Mouse (Mus musculus): ENCODE measurements around the gene Baiap2l2. TPM values are rescaled to one million over a fixed set of nuclear protein-coding genes. Genes with fewer than 3 reads are reported as not detected.

The Baiap2l2 gene
- polyA plus RNA-seq, 1 experiment, result not detected

DNA sequence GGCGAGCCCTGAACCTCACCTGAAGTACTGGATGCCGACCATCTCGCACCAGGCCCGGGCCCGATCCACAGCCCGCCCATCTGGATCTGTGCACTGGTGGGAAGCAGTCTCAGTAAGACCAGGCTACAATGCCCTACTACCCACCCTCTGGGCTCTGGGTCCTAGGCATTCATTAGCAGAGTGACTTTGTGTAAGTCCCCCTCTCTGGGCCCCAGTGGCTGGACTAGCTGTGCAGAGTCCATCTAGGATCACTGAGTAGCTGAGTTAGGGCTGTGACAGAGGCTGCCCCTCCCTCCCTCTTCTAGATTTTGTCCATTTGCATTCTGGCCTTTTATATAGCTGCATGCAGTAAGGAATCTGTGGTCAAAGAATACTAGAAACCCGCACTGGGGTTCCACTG lies 1.8 kb upstream of the Baiap2l2 start:
- Histone ChIP-seq H3K4me1 (ENCODE audit: control insufficient read depth, insufficient read depth, low read length) (no peaks in the 10 kb centered on the region), H3K27ac (ENCODE audit: insufficient read depth, low read depth, low read length) (no peak overlapping the region), H3K4me3 (ENCODE audit: insufficient read depth, low read depth, low read length) (no peak overlapping the region)
- no peak for TF ChIP-seq POLR2A (IDR thresholded peaks at IDR 0.05; ENCODE audit: insufficient read depth, low read depth, low read length)
- no peak for TF ChIP-seq CTCF (IDR thresholded peaks at IDR 0.05; ENCODE audit: insufficient read depth, low read depth, low read length)
- WGBS, result 91% methylated on average over 7 of the region's 7 CpGs

DNA sequence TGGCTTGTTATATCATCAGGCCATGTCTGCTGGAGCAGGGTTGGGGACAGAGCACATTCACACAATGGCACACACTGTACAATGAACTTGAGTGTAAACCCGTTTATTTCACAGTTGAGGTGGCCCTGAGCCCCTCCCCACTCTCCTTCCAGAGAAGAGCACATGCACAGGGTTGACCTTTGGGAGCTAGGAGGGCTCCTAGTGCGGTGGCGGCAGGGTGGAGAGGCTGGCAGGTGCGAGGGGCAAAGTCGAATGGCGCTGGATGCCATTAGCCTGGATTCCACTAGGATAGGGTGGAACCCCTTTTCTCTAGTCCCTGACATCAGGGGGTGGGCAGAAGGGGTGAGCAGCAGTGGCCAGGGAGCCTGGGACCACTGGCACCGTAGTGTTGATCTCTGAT lies 804 bp upstream of the Baiap2l2 start:
- Histone ChIP-seq H3K4me1 (ENCODE audit: control insufficient read depth, insufficient read depth, low read length) (0 out of 2 replicates have a peak, but pooled peaks cover 2% of the 10 kb centered on the region), H3K4me3 (ENCODE audit: insufficient read depth, low read depth, low read length) (no peak overlapping the region), H3K27ac (ENCODE audit: insufficient read depth, low read depth, low read length) (no peak overlapping the region)
- TF ChIP-seq CTCF (IDR thresholded peaks at IDR 0.05; ENCODE audit: insufficient read depth, low read depth, low read length) (no peak), POLR2A (IDR thresholded peaks at IDR 0.05; ENCODE audit: insufficient read depth, low read depth, low read length) (no peak)
- 87% methylated on average over 7 of the region's 7 CpGs for WGBS

DNA sequence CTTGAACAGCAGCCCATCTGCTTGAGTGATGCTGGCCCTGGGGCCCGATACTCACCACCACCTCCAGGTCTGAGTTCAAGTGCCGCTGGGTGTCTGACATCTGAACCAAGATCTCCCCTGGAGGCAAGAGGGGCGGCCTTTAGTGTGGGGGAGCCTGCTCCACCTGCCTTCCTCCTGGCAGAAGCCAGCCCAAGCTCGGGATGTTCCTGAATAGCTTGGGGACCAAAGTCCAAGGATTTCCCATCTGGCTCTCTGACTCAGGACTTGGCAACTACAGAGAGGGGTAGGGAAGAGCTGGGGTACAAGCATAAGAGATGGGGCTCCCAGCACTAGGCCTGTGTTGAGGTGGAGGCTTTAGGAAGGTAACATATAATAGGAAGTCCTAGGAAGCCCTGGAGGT lies 2.0 kb downstream of the Baiap2l2 start:
- 87% methylated on average over 4 of the region's 4 CpGs for WGBS
- Histone ChIP-seq H3K4me3 (ENCODE audit: insufficient read depth, low read depth, low read length) (no peak overlapping the region), H3K27ac (ENCODE audit: insufficient read depth, low read depth, low read length) (no peak overlapping the region), H3K4me1 (ENCODE audit: control insufficient read depth, insufficient read depth, low read length) (0 out of 2 replicates have a peak, but pooled peaks cover 2% of the 10 kb centered on the region)
- TF ChIP-seq CTCF (IDR thresholded peaks at IDR 0.05; ENCODE audit: insufficient read depth, low read depth, low read length) (no peak), POLR2A (IDR thresholded peaks at IDR 0.05; ENCODE audit: insufficient read depth, low read depth, low read length) (no peak)

DNA sequence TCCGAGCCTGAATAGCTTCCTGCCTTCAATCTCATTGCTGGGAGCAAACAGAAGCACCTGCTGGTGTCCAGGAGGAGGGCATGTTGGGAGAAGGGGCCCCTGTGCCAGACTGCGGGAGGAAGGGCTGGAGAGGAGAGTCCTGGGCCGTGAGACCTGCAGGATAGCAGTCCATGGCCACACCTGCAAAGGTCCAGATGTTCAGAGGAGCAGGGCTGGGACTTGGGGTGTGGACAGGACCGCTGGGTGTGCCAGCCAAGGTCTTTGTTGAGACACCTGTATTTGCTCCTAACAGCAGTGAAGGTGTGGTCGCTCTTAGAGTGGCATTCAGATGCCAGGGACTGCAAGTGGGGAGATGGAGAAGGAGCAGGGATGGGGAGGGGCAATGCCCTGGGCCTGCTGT lies 2.9 kb downstream of the Baiap2l2 start:
- WGBS, result 85% methylated on average over 5 of the region's 5 CpGs

DNA sequence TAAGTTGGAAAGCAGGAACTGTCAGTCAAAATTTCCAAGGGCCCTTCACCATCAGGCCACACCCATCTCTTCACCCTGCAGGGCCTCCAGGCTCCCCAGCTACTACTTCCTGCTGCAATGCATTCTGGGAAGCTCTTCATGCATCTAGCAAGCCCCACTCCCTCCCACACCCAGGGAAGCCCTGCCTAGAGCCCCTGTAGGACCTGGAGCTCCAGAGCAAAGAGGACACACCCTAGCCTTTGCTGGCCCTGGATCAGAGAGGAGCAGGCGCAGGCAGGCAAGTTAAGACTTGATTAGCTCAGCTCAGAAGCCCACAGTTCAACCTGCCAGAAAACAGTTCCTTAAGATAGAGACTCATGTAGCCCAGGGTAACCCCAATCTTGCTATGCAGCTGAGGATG lies 3.9 kb downstream of the Baiap2l2 start:
- no peak for TF ChIP-seq CTCF (IDR thresholded peaks at IDR 0.05; ENCODE audit: insufficient read depth, low read depth, low read length)
- no peak for TF ChIP-seq POLR2A (IDR thresholded peaks at IDR 0.05; ENCODE audit: insufficient read depth, low read depth, low read length)
- H3K4me1 ChIP-seq (ENCODE audit: control insufficient read depth, insufficient read depth, low read length), result 0 out of 2 replicates have a peak, but pooled peaks cover 2% of the 10 kb centered on the region
- no peak overlapping the region for H3K4me3 ChIP-seq (ENCODE audit: insufficient read depth, low read depth, low read length)
- no peak overlapping the region for H3K27ac ChIP-seq (ENCODE audit: insufficient read depth, low read depth, low read length)
- 91% methylated on average over 1 of the region's 1 CpGs for WGBS

More for the DNA sequence above, 2.9 kb downstream of the Baiap2l2 start:
- no peak overlapping the region for H3K27ac ChIP-seq (ENCODE audit: insufficient read depth, low read depth, low read length)
- no peak overlapping the region for H3K4me3 ChIP-seq (ENCODE audit: insufficient read depth, low read depth, low read length)
- TF ChIP-seq POLR2A (IDR thresholded peaks at IDR 0.05; ENCODE audit: insufficient read depth, low read depth, low read length), result no peak
- TF ChIP-seq CTCF (IDR thresholded peaks at IDR 0.05; ENCODE audit: insufficient read depth, low read depth, low read length), result no peak
- 0 out of 2 replicates have a peak, but pooled peaks cover 2% of the 10 kb centered on the region for H3K4me1 ChIP-seq (ENCODE audit: control insufficient read depth, insufficient read depth, low read length)

DNA sequence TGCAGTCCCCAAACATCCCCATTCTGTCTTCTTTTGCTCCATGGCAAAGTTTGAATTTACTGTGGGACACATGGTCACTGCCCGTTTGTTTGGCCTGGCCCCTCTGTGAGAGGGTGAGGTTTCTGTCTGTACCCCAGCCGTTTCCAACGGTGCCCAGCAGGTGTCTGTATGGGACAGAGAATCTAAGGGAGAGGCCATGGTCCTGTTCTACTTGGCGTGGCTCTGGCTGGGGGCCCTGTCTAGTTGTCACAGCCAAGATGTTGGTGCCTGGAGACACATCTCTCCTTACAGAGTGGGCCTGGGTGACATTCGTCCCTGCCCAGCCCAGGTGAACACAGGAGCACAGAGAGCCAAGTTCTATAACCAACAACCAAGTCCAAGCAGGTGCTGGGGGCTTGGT lies 4.5 kb downstream of the Baiap2l2 start:
- WGBS, result 61% methylated on average over 5 of the region's 5 CpGs

DNA sequence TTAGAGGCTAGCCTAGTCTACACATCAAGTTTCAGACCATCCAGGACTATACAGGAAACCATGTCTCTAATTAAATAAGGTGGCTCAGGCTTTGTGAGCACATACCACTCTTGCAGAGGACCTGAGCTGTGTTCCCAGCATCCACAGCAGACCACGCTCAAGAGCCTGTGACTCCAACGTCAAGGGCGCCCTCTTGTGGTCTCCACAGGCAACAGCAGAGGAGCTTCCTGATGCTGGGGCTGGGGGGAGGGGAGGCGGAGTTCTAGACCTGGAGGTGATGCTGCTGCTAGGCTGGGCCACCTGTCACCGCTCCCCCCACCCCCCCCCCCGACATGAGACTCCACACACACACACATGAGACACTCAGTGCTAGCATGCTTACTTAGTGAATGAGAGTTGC lies 5.1 kb downstream of the Baiap2l2 start:
- Histone ChIP-seq H3K4me3 (ENCODE audit: insufficient read depth, low read depth, low read length) (no peak overlapping the region), H3K27ac (ENCODE audit: insufficient read depth, low read depth, low read length) (no peak overlapping the region), H3K4me1 (ENCODE audit: control insufficient read depth, insufficient read depth, low read length) (0 out of 2 replicates have a peak, but pooled peaks cover 2% of the 10 kb centered on the region)
- WGBS, result 27% methylated on average over 6 of the region's 6 CpGs
- TF ChIP-seq POLR2A (IDR thresholded peaks at IDR 0.05; ENCODE audit: insufficient read depth, low read depth, low read length), result no peak
- peak; percentile 22; the same call in 1 of the 2 replicates for TF ChIP-seq CTCF (IDR thresholded peaks at IDR 0.05; ENCODE audit: insufficient read depth, low read depth, low read length)

More for the DNA sequence above, 4.5 kb downstream of the Baiap2l2 start:
- Histone ChIP-seq H3K27ac (ENCODE audit: insufficient read depth, low read depth, low read length) (no peak overlapping the region), H3K4me1 (ENCODE audit: control insufficient read depth, insufficient read depth, low read length) (0 out of 2 replicates have a peak, but pooled peaks cover 2% of the 10 kb centered on the region), H3K4me3 (ENCODE audit: insufficient read depth, low read depth, low read length) (no peak overlapping the region)
- TF ChIP-seq CTCF (IDR thresholded peaks at IDR 0.05; ENCODE audit: insufficient read depth, low read depth, low read length), result no peak
- no peak for TF ChIP-seq POLR2A (IDR thresholded peaks at IDR 0.05; ENCODE audit: insufficient read depth, low read depth, low read length)

DNA sequence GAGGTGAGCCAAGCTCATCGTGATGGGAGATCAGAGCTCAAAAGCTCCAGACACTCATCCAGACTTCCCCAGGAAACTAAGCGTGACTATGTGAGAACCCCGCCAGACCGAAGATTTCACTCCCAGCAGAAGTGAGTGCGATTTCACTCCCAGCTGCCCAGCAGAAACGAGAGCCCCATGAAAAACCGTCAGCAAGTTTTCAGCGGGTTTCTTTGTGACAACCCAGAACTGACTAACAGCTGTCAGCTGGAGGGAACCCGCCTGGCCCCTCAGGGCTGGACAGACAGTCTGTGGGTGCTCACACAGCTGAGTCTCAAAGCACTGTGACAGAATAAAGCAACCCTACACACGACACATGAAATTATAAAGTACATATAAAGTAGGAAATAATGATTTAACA lies 7.6 kb downstream of the Baiap2l2 start:
- Histone ChIP-seq H3K4me1 (ENCODE audit: control insufficient read depth, insufficient read depth, low read length) (0 out of 2 replicates have a peak, but pooled peaks cover 2% of the 10 kb centered on the region), H3K27ac (ENCODE audit: insufficient read depth, low read depth, low read length) (no peak overlapping the region), H3K4me3 (ENCODE audit: insufficient read depth, low read depth, low read length) (no peak overlapping the region)
- WGBS, result 74% methylated on average over 10 of the region's 10 CpGs
- TF ChIP-seq POLR2A (IDR thresholded peaks at IDR 0.05; ENCODE audit: insufficient read depth, low read depth, low read length) (no peak), CTCF (IDR thresholded peaks at IDR 0.05; ENCODE audit: insufficient read depth, low read depth, low read length) (no peak)

DNA sequence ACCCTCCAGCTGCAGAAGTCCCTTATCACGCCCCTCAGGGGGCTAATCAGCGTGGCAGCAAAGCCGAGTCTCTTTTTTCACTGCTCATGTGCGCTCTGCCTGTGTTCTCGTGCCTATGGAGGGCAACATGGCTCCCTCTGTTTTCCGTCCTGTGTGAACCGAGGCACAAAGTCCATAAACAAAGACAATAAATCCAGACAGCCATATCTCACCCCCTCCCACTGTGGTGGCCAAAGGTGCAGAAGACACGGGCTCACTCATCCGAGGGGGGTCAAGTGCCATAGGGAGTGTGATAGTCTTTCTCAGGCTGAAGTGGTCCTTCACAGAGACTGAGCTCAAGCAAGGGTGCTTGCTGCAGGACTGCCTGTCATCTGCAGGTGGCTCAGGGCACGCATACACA lies 12.3 kb downstream of the Baiap2l2 start:
- WGBS, result 71% methylated on average over 10 of the region's 10 CpGs
- H3K27ac ChIP-seq (ENCODE audit: insufficient read depth, low read depth, low read length), result no peak overlapping the region
- TF ChIP-seq CTCF (IDR thresholded peaks at IDR 0.05; ENCODE audit: insufficient read depth, low read depth, low read length) (no peak), POLR2A (IDR thresholded peaks at IDR 0.05; ENCODE audit: insufficient read depth, low read depth, low read length) (no peak)
- peaks cover 13% of the 10 kb centered on the region for H3K4me1 ChIP-seq (ENCODE audit: control insufficient read depth, insufficient read depth, low read length)
- H3K4me3 ChIP-seq (ENCODE audit: insufficient read depth, low read depth, low read length), result no peak overlapping the region

Data from olfactory bulb, adult 2 months (tissue).